Mouse (Mus musculus) embryo, embryonic 10 days (tissue): ENCODE measurements around the gene Psmf1.

Experiments
- DNase-seq: peaks from one replicate; pipeline ENCODE4 v3.0.0-alpha.2; 2015; ENCODE audit warnings: low spot score

Psmf1 gene

DNA sequence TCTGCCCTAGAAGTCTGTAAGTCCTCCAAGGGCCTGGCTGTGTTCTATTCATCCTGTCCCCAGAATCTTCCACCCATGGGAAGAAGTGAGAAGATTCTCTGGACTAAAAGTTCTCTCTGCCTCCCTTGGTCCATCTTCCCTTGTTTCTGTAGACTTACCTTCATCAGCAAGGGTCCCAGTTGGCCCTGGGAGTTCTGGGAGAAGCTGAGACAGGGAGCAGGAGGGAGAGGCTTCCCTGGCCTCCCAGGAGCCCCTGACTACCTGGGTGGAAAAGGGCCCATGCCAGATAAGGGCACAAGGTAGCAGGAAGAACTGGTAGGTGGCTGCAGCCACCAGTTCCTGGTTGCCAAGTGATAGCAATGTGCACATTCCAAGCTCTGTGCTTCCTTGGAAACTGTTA lies at the start of gene Psmf1:
Gene Psmf1, minus strand, starts transcription at position 342 of the 400 bp plus-strand sequence.
- no peak for DNase-seq

- DNase-seq: no peak
These were observed 47.2 kb upstream of the Psmf1 start for GRCm38 (mm10) chr2:151791156-151791555.

DNA sequence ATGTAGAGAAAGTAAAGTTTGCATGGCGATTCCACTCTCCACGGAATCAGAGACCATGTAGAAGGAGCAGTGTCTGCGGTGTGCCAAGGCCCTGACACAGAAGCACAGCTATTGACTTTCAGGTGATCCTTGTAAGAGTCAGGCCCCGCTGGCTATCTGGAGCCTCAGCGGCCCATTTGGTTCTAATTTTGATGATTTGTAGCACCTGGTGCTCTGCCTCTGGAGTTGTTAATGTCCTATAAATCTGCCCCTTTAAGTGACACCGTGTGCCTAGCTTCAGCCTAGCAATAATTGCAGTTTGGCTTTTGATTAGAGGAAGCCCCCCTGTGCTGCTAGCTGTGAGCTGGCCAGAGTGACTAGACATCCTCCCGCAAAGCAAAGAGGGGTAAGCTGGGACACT lies 46.2 kb upstream of the Psmf1 start:
- DNase-seq: peak; percentile 51

GRCm38 (mm10) chr2:151788221-151788977 lies 44.4 kb upstream of the Psmf1 start:
- DNase-seq: no peak

DNA sequence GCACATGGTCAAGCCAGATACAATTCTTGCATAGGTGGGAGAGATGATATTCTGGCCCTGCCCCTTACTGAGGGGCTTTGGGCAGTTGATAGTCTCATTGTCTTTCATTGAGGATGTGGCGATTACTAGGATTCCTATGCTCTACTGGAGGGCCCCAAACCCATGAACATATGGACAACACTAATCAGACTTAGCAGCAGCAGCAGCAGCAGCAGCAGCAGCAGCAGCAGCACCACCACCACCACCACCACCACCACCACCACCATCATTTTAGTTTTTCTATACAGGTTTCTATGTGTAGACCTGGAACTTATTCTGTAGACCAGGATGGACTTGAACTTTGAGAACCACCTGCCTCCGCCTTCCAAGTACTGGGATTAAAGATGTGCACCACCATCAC lies 39.5 kb upstream of the Psmf1 start:
- DNase-seq: no peak

DNA sequence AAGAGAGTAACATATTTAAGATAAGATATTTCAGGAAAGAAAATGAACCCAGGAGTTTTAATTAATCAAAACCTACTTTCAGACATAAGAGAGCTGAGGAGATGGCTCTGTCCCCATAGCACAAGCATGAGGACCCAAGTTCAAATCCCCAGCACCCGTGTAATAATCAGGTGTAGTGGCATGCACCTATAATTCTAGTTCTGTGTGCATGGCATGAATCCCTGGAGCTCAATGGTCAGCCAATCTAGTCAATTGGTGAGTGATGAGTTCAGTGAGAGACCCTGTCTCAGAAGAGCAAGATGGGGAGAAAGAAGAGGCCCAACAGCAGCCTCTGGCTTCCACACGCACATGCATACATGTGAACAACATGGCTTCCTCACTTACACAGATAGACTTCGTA lies 33.4 kb upstream of the Psmf1 start:
- no peak for DNase-seq

DNA sequence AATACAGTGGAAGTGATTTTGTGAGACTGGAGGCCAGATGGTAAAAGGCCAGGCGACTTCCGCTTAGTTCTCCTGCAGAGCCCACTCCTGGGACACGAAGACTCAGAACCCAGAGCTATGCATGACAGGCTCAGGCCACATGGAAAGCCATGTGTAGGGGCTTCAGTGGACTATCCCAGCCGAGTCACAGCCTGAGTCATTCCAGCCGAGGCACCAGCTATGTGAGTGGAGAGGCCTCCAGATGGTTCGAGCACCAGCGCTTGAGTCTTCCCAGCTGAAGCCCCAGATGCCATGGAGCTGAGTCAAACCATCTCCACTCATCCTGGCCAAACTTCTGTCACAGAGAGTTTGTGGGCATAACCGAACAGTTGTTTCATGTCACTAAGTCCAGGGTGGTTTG lies 29.5 kb upstream of the Psmf1 start:
- no peak for DNase-seq

- no peak for DNase-seq
These were observed 28.2 kb upstream of the Psmf1 start for GRCm38 (mm10) chr2:151772169-151772568.

- DNase-seq: no peak
These were observed 20.6 kb upstream of the Psmf1 start for GRCm38 (mm10) chr2:151764557-151764956.

GRCm38 (mm10) chr2:151758806-151759353 lies 14.9 kb upstream of the Psmf1 start:
- DNase-seq: peak; percentile 44

- DNase-seq: no peak
These were observed 13.5 kb upstream of the Psmf1 start for GRCm38 (mm10) chr2:151757451-151757850.

DNA sequence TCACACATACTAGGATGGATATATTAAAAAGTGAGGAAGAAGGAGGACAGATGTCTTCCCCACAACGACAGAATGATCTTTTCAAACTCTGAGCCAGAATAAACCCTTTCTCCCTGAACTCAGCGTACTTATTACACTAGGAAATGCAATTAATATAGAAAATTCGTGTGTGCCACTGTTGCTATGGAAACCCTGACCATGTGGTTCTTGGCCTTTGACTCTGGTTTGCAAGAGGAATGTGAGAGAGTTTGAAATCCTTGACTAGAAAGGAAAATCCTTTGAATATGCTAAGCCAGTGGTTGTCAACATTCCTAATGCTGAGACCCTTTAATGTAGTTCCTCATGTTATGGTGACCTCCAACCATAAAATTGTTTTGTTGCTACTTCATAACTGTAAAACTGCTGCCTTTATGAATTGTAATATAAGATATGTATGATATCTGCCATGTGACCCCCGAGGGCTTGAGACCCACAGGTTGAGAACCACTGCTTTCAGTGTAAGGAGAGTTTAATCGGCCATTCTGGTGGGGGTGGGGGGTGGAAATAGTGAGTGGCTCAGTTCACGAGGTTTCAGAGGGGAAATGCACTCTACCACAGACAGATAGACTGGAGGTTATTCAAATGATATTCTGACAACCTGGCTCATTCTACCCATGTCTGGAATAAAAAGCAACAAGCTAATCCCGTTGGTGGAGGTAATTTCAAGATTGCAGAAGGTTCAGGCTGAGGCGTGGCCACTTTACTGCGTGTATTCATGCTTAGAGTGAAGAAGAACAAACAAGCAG lies 12.5 kb upstream of the Psmf1 start:
- peak; percentile 56 for DNase-seq

GRCm38 (mm10) chr2:151751330-151751729 lies 7.3 kb upstream of the Psmf1 start:
- no peak for DNase-seq

- DNase-seq: peak; percentile 86
These were observed 4.1 kb upstream of the Psmf1 start for GRCm38 (mm10) chr2:151747847-151748705.

DNA sequence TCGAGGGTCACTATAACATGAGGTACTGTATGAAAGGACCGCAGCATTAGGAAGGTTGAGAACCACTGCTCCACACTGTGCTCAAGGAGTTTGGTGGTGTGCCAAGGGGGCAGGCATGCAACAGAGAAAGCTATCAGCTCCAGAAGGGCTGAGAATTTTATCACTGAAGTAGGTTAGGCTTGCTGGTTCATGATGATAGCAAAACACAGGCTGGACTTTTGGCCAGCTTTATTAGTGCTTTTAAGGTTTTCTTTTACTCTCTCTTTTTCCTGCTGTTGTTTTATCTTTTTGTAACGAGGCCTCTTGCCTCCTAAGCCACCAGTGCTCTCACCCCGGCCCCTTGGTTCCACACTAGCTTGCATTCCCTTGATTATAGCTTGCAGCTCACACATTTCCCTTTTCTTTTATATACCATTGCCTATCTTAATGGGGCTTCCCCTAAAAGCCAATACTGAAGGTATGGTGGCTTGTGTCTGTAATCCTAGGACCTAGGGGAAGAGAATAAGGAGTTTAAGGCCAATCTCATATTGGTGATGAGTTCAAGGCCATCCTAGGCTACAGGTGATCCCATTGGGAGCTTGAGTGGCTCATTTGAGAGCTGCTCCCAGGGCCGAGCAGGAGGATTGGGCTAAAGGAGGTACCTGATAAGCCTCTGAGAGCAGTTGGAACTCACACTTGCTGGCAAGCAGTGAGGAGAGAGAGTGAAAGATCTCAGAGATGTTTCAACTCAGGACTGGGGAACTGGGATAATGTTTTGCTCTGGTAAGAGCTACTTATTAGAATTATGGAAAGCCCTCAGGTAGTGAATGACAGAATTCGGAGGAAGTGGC lies 921 bp downstream of the Psmf1 start:
- DNase-seq: no peak

DNA sequence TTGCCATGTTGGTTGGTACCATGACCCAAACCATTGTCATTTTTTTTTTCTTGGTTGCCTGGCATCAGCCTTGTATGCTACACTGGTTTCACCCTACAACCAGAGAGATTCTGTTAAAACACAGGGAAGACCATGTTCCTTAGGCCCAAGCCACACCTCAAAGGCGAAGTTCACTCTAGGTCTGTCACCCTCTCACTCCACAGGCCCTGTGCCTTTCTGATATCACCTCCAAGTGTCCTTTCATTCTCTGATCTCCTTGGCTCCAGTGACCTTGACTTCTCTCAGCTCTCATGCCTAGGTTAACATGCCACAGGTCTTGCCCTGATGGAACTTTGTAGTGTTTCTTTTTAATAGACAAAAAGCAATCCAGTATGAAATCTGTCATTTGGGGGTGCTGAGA lies 1.9 kb downstream of the Psmf1 start:
- no peak for DNase-seq

DNA sequence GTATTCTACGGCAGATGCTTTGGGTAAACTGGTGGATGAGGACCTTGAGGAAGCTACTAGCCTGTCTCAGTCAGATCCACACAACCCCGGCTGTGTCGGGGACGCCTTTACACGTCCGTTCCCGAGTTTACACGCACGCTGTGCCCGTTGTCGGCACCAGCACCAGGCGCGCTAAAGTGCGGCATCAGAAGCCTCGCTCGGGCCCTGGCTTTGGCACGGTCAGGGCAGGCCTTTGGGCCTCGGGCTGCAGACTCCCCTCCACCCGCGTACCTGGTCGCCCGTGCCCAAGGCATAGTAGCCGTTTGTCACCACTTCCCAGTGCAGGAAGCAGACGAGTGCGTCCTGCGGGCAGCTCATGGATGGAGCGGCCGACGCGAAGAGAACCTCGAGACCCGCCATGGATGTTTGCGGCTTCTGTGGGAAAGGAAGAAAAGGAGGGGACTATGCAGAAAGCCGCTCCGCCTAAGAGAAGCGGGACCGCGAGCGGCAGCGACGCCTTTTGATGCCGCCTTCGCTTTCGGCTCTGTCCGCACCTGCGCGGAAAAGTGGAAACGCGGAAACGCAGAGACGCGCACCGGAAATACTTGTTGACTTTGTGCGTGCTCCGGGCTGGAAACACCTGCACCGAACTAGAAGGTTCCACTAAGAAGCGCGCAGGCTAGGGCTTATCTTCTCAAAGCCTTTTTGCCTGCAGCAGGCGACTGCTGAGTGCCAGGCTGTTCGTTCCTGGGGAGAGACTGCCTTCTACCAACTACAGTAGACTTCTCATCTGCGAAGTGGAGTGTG lies 3.1 kb downstream of the Psmf1 start:
- peak; percentile 93 for DNase-seq

GRCm38 (mm10) chr2:151739505-151739904 lies 4.5 kb downstream of the Psmf1 start:
- DNase-seq: no peak

DNA sequence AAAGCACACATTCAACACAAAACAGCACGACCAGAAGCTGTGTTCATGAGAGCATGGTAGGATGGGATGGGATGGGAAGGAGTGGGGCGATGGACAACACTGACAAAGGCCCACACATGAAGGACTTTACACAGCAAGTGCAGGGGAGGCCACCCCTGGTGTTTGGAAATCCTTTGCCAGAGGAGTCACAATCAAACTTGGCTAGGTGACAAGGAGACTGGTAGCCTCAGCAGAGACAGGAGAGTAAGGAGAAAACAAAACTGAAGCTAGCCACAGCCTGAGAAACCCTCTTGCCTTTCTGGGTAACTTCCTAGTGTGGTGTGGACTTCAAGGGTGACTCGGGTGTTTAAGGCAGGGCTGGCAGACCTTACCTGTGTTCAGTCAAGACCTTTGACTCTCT lies 4.9 kb downstream of the Psmf1 start:
- no peak for DNase-seq

DNA sequence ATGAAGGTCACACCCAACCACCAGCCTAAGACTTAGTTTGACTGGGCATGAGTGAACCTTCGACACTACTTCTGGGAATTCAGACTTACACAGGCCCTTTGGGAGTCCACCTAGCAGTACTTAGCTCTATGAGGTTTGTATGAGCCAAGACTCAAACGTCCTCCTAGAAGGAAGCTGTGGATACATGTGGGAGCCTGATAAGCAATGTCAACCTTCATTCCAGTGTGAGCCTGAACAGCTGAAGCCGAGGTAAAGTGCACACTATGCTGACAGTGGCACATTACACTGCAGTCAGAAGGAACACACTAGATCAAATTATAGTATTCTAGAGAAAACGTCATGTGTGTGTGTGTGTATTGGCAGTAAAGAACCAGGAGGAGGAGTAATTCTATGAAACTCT lies 5.5 kb downstream of the Psmf1 start:
- DNase-seq: no peak
